Mouse (Mus musculus) lung, embryonic 16.5 days (tissue): Measurements from ENCODE around the gene Tspan9. TPM values are rescaled to one million over a fixed set of nuclear protein-coding genes. Genes with fewer than 3 reads are reported as not detected.

Experiments used
- ATAC-seq: fragments of 200-750 bp; cut with Nextera tagmentation; 2 replicates; pipeline ENCODE4 v1.8.0; 2017; ENCODE audit warnings: low read depth, mild to moderate bottlenecking, moderate library complexity
- H3K27ac ChIP-seq: fragments of 300-500 bp; sonication (generic); 2 replicates; pipeline ENCODE4 v1.5.1; 2014; ENCODE audit warnings: mild to moderate bottlenecking, control low read depth, low read length
- H3K27me3 ChIP-seq: fragments of 300-500 bp; sonication (generic); 2 replicates; pipeline ENCODE4 v1.6.1; 2014; ENCODE audit warnings: low read depth, low read length, mixed read lengths; ENCODE audit not compliant: control insufficient read depth, insufficient read depth
- H3K36me3 ChIP-seq: fragments of 300-500 bp; sonication (generic); 2 replicates; pipeline ENCODE4 v1.6.1; 2014; ENCODE audit warnings: low read length; ENCODE audit not compliant: control insufficient read depth, insufficient read depth
- H3K4me1 ChIP-seq: fragments of 300-500 bp; sonication (generic); replicated peaks from 2 replicates; pipeline ENCODE4 v1.6.1; 2014; ENCODE audit warnings: low read length, mixed read lengths; ENCODE audit not compliant: control insufficient read depth, insufficient read depth
- H3K4me2 ChIP-seq: fragments of 300-500 bp; sonication (generic); 2 replicates; pipeline ENCODE4 v1.6.1; 2014; ENCODE audit warnings: low read depth, low read length, control low read depth
- H3K4me3 ChIP-seq: fragments of 300-500 bp; sonication (generic); 2 replicates; pipeline ENCODE4 v1.5.1; 2014; ENCODE audit warnings: mild to moderate bottlenecking, low read length, control low read depth
- H3K9ac ChIP-seq: fragments of 300-500 bp; sonication (generic); 2 replicates; pipeline ENCODE4 v1.6.1; 2014; ENCODE audit warnings: low read length, control low read depth
- H3K9me3 ChIP-seq: fragments of 300-500 bp; sonication (generic); 2 replicates; pipeline ENCODE4 v1.6.1; 2016; ENCODE audit warnings: low read length; ENCODE audit not compliant: control insufficient read depth
- WGBS: fragments of 180-500 bp; shearing (Covaris S2); extraction: QIAGEN DNeasy Blood & Tissue Kit; methylation state at CpG from one replicate; pipeline ENCODE4 v1.1.7; 2014; 5-methylcytosine and 5-hydroxymethylcytosine counted together
- polyA plus RNA-seq: library from polyadenylated mRNA; unstranded; fragments of >200 nt; fragmentation: Nextera tagmentation; extraction: Ambion mirVana; gene quantifications from 2 replicates; pipeline ENCODE4 v1.2.1, GENCODE M21; 2015

The Tspan9 gene
- polyA plus RNA-seq, 1 experiment from 2014 or later, result 158 TPM

- no peaks in the 10 kb centered on the region for H3K9me3 ChIP-seq
- no peak for ATAC-seq
- no peak overlapping the region for H3K9ac ChIP-seq
- H3K4me3 ChIP-seq, result no peak overlapping the region
- no peaks in the 10 kb centered on the region for H3K27me3 ChIP-seq
- H3K36me3 ChIP-seq, result no peaks in the 10 kb centered on the region
- no peak overlapping the region for H3K4me2 ChIP-seq
- WGBS, result 65% methylated on average over 1 of the region's 1 CpGs
- peaks cover 11% of the 10 kb centered on the region for H3K4me1 ChIP-seq
- H3K27ac ChIP-seq, result no peak overlapping the region
Observed at GRCm38 (mm10) chr6:128001587-128001986, 141.8 kb downstream of the Tspan9 start.

- Histone ChIP-seq H3K9ac (no peak overlapping the region), H3K9me3 (no peaks in the 10 kb centered on the region), H3K4me1 (peaks cover 6% of the 10 kb centered on the region; the same call in 1 of the 2 replicates), H3K27me3 (no peaks in the 10 kb centered on the region), H3K36me3 (no peaks in the 10 kb centered on the region), H3K4me2 (no peak overlapping the region), H3K27ac (no peak overlapping the region), H3K4me3 (no peak overlapping the region)
- 78% methylated on average over 3 of the region's 3 CpGs for WGBS
- no peak for ATAC-seq
Observed at GRCm38 (mm10) chr6:128000777-128001176, 142.6 kb downstream of the Tspan9 start.

GRCm38 (mm10) chr6:127999118-127999517, 144.3 kb downstream of the Tspan9 start:
- no peaks in the 10 kb centered on the region for H3K36me3 ChIP-seq
- WGBS, result 70% methylated on average over 2 of the region's 2 CpGs
- no peak overlapping the region for H3K4me3 ChIP-seq
- H3K9ac ChIP-seq, result no peak overlapping the region
- no peak overlapping the region for H3K27ac ChIP-seq
- H3K27me3 ChIP-seq, result no peaks in the 10 kb centered on the region
- H3K4me2 ChIP-seq, result no peak overlapping the region
- no peak for ATAC-seq
- no peaks in the 10 kb centered on the region for H3K9me3 ChIP-seq
- peaks cover 6% of the 10 kb centered on the region; the same call in 1 of the 2 replicates for H3K4me1 ChIP-seq

- H3K27me3 ChIP-seq, result no peaks in the 10 kb centered on the region
- H3K4me3 ChIP-seq, result no peak overlapping the region
- H3K4me2 ChIP-seq, result no peak overlapping the region
- no peaks in the 10 kb centered on the region for H3K36me3 ChIP-seq
- H3K9ac ChIP-seq, result no peak overlapping the region
- ATAC-seq, result no peak
- no peaks in the 10 kb centered on the region for H3K9me3 ChIP-seq
- H3K4me1 ChIP-seq, result peaks cover 2% of the 10 kb centered on the region
- H3K27ac ChIP-seq, result no peak overlapping the region
- WGBS, result 72% methylated on average over 4 of the region's 5 CpGs
Observed at GRCm38 (mm10) chr6:127996928-127997327, 146.5 kb downstream of the Tspan9 start.

- Histone ChIP-seq H3K4me3 (no peak overlapping the region), H3K4me1 (peaks cover 31% of the 10 kb centered on the region), H3K27ac (no peak overlapping the region), H3K36me3 (no peaks in the 10 kb centered on the region), H3K9me3 (no peaks in the 10 kb centered on the region), H3K9ac (no peak overlapping the region), H3K4me2 (no peak overlapping the region), H3K27me3 (no peaks in the 10 kb centered on the region)
- WGBS, result 92% methylated on average over 8 of the region's 8 CpGs
- no peak for ATAC-seq
Observed at GRCm38 (mm10) chr6:127992993-127993392, 150.4 kb downstream of the Tspan9 start.

- 49% methylated on average over 11 of the region's 11 CpGs for WGBS
- no peak overlapping the region for H3K9ac ChIP-seq
- H3K4me3 ChIP-seq, result no peak overlapping the region
Observed at GRCm38 (mm10) chr6:127991509-127992176, 151.8 kb downstream of the Tspan9 start.

GRCm38 (mm10) chr6:127989624-127990212, 153.7 kb downstream of the Tspan9 start:
- WGBS, result 40% methylated on average over 11 of the region's 11 CpGs
- H3K9ac ChIP-seq, result no peak overlapping the region
- no peaks in the 10 kb centered on the region for H3K27me3 ChIP-seq
- ATAC-seq, result peak; percentile 95
- H3K9me3 ChIP-seq, result no peaks in the 10 kb centered on the region
- H3K4me1 ChIP-seq, result peaks cover 31% of the 10 kb centered on the region
- H3K36me3 ChIP-seq, result no peaks in the 10 kb centered on the region
- no peak overlapping the region for H3K4me2 ChIP-seq
- no peak overlapping the region for H3K4me3 ChIP-seq
- peak overlapping the region; percentile 77 for H3K27ac ChIP-seq

More at GRCm38 (mm10) chr6:127991509-127992176, 151.8 kb downstream of the Tspan9 start:
- H3K9me3 ChIP-seq, result no peaks in the 10 kb centered on the region
- H3K27ac ChIP-seq, result peak overlapping the region; percentile 38
- ATAC-seq, result peak; percentile 37
- peaks cover 31% of the 10 kb centered on the region for H3K4me1 ChIP-seq
- H3K36me3 ChIP-seq, result no peaks in the 10 kb centered on the region
- no peak overlapping the region for H3K4me2 ChIP-seq
- H3K27me3 ChIP-seq, result no peaks in the 10 kb centered on the region

- Histone ChIP-seq H3K4me2 (no peak overlapping the region), H3K27me3 (no peaks in the 10 kb centered on the region), H3K9ac (no peak overlapping the region), H3K4me3 (no peak overlapping the region), H3K36me3 (no peaks in the 10 kb centered on the region), H3K4me1 (peaks cover 31% of the 10 kb centered on the region), H3K9me3 (no peaks in the 10 kb centered on the region), H3K27ac (peak overlapping the region; percentile 77)
- ATAC-seq, result no peak; the same call in 1 of the 2 replicates
- WGBS, result 85% methylated on average over 12 of the region's 12 CpGs
Observed at GRCm38 (mm10) chr6:127988944-127989494, 154.4 kb downstream of the Tspan9 start.

- no peaks in the 10 kb centered on the region for H3K36me3 ChIP-seq
- H3K4me2 ChIP-seq, result no peak overlapping the region
- H3K4me3 ChIP-seq, result no peak overlapping the region
- H3K4me1 ChIP-seq, result peaks cover 31% of the 10 kb centered on the region
- H3K27ac ChIP-seq, result no peak overlapping the region
- H3K27me3 ChIP-seq, result no peaks in the 10 kb centered on the region
- no peak for ATAC-seq
- H3K9ac ChIP-seq, result no peak overlapping the region
- H3K9me3 ChIP-seq, result no peaks in the 10 kb centered on the region
- whole genome bisulfite sequencing, result 93% methylated on average over 14 of the region's 14 CpGs
Observed at GRCm38 (mm10) chr6:127987374-127987773, 156.0 kb downstream of the Tspan9 start.
